Mouse (Mus musculus) small intestine, adult 2 months (tissue): ENCODE data around the gene Tas2r138.

Experiments used
- CTCF ChIP-seq: fragments of 200-500 bp; IDR thresholded peaks from 2 replicates; pipeline ENCODE4 v1.5.1; 2012; ENCODE audit warnings: low read depth, mild to moderate bottlenecking, control low read depth, inconsistent platforms, low read length, moderate library complexity, mixed read lengths; ENCODE audit not compliant: insufficient replicate concordance, insufficient read length; ENCODE audit errors: extremely low read depth
- POLR2A ChIP-seq: fragments of 200-500 bp; IDR thresholded peaks from 2 replicates; pipeline ENCODE4 v1.6.1; 2012; ENCODE audit warnings: low read depth, mild to moderate bottlenecking, control low read depth, inconsistent platforms, low read length, moderate library complexity

GRCm38 (mm10) chr6:40607431-40607830 lies 5.7 kb downstream of the Tas2r138 start:
- TF ChIP-seq CTCF (no peak), POLR2A (no peak)
